Mouse (Mus musculus): Measurements from ENCODE around the gene Snorc.
"Not testable (repeated sequence)": the region's sequence is repeated elsewhere in the genome, so short reads cannot be mapped to it uniquely, and the experiment has no call there.

Gene Snorc

GRCm38 (mm10) chr1:87469971-87470370 is at the start of gene Snorc:
TSS of gene Snorc (plus strand) at chr1:87470271.
- DNase-seq: not testable (repeated sequence)

GRCm38 (mm10) chr1:87435125-87435524 is 34.9 kb upstream of the Snorc start:
- DNase-seq: no peak

- DNase-seq: no peak
Measured at GRCm38 (mm10) chr1:87436583-87436982, 33.5 kb upstream of the Snorc start.

GRCm38 (mm10) chr1:87447183-87448104 is 22.6 kb upstream of the Snorc start:
- peak; percentile 22 to 56 for DNase-seq

GRCm38 (mm10) chr1:87449432-87449831 is 20.6 kb upstream of the Snorc start:
- peak in 1 of 2 experiments; percentile 39 for DNase-seq

- DNase-seq: no peak
Measured at GRCm38 (mm10) chr1:87456425-87456824, 13.6 kb upstream of the Snorc start.

GRCm38 (mm10) chr1:87458045-87458444 is 12.0 kb upstream of the Snorc start:
- DNase-seq: no peak

GRCm38 (mm10) chr1:87459856-87460255 is 10.2 kb upstream of the Snorc start:
- DNase-seq: not testable (repeated sequence)

- DNase-seq: no peak
Measured at GRCm38 (mm10) chr1:87467469-87467868, 2.6 kb upstream of the Snorc start.

- DNase-seq: no peak
Measured at GRCm38 (mm10) chr1:87468321-87468720, 1.8 kb upstream of the Snorc start.

GRCm38 (mm10) chr1:87471914-87472313 is 1.8 kb downstream of the Snorc start:
- no peak for DNase-seq

GRCm38 (mm10) chr1:87472576-87472975 is 2.5 kb downstream of the Snorc start:
- peak; percentile 72 to 75 for DNase-seq

- DNase-seq: no peak
Measured at GRCm38 (mm10) chr1:87475076-87475895, 5.2 kb downstream of the Snorc start.

GRCm38 (mm10) chr1:87482546-87482945 is 12.5 kb downstream of the Snorc start:
- DNase-seq: no peak

GRCm38 (mm10) chr1:87486386-87486785 is 16.3 kb downstream of the Snorc start:
- DNase-seq: no peak

GRCm38 (mm10) chr1:87492285-87492684 is 22.2 kb downstream of the Snorc start:
- no peak for DNase-seq

- no peak for DNase-seq
Measured at GRCm38 (mm10) chr1:87493542-87493941, 23.5 kb downstream of the Snorc start.

- no peak for DNase-seq
Measured at GRCm38 (mm10) chr1:87505524-87505923, 35.5 kb downstream of the Snorc start.

- peak; percentile 24 to 56 for DNase-seq
Measured at GRCm38 (mm10) chr1:87507857-87508256, 37.8 kb downstream of the Snorc start.

- no peak for DNase-seq
Measured at GRCm38 (mm10) chr1:87508591-87509560, 38.8 kb downstream of the Snorc start.

GRCm38 (mm10) chr1:87509561-87510165 is 39.6 kb downstream of the Snorc start, which contains the start of gene Neu2:
TSS of gene Neu2 (plus strand) at chr1:87509889.
- DNase-seq: peak; percentile 27 to 31

- DNase-seq: no peak
Measured at GRCm38 (mm10) chr1:87510166-87510691, 40.2 kb downstream of the Snorc start.
